Mouse (Mus musculus): ENCODE measurements at regions not wholly inside any gene's neighbourhood (a gene's known extent, or its start where the extent isn't known, plus 50 kb on each side); places are given as distances from the start of the nearest gene placed in this dataset.

DNA sequence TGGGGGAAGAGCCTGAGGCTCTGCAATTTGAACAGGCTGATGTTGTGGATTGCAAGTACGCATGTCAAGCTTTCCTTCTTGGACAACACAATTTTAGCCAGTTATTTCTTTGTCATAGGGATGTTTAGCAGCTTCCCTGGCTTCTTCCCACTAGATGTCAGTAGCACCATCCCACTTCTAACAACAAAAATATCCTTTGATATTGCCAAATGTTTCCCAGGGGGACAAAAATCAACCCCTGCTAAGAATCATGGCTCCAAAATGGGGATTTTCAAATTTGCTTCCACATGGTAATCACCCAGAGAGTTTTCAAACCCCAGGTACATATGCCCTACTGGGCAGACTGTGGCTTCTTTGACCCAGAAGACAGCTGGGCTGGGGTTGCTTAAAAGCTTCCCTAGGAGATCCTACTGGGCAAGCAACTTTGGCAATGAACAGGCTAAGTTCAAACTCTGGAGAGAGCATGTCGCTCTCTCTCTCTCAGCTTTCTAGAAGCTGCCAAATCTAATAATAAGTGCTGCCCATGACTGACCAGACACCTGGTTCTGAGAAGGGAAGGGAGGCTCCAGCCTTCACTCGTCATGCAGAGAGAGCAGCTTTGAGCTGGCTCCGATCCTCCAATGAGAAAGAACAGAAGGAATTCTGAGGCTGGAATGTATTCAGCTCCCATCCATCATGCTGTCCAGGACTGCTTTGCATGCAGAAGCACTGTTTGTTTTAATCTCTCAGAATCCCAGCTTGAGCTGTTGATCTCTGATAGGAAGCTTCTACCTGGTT lies 157.2 kb upstream of the Ghitm start:
- peak; percentile 33 for DNase-seq

DNA sequence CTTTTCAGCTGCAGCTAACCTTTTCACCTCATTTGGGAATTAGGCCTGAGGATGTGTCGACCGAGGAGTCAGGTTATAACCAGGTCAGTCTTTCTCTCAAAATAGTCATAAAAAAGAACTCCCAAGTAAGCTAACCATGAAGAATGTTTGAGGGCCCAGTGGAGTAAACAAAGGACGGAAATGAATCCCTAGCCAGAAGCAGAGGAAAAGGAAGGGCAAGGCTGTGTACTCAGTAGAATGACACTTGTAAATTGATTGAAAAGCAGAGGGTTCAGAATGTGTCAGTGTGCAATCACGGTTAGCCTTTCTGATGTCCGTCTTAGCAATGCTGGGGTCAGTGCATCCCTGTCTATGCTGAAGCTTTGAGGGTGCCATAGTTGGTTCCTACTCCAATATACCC lies 149.3 kb upstream of the Ghitm start:
- peak; percentile 16 for DNase-seq

- DNase-seq: no peak
Measured at GRCm38 (mm10) chr14:37279356-37279755, 144.3 kb upstream of the Ghitm start.

DNA sequence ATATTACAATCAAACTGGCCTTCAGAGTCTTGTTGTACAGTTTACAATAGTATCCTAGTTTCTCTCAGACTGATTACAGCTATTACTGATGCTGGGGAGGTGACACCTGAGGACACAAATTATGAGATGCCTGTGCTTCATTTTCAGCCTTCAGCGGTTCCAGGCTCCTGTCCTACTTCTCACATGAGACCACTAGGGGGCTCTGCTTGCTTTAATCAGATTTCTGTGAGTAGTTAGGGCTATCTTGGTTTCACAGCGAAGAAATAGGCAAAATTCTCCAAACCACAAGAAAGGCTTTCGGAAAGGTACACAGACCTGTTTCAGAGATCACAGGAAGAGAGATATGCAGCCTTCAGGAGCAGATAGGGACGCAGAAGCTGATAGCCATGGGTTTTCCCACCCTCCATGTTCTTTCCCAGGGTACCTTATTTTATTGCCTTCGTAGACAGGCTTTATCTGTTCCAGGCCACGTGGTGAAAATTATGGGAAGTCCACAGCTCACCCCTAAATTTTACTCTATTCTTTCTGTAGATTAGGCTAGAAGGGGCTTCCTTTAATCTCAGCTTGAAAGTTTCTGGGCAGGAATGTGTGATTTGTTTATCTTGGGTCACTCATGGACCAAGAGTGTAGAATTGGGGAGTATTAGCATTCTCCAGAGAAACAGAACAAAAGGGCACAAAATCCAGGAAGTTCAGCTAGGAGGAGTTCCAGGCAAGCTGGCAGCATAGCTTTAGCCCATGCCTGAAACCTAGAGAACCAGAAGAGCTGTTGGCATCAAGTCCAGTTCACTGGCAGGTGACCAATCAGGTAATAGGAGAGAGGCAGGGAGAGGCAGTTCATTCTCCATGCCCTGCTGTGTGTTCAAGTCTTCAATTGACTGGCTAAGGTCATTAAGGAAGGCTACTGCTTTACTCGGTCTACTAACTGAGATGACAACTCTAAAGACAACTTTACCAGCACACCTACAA lies 141.9 kb upstream of the Ghitm start:
- DNase-seq: peak; percentile 37

GRCm38 (mm10) chr14:37272063-37272462 lies 137.0 kb upstream of the Ghitm start:
- DNase-seq: no peak

- no peak for DNase-seq
Measured at GRCm38 (mm10) chr14:37271015-37271933, 136.2 kb upstream of the Ghitm start.

GRCm38 (mm10) chr14:37269920-37270319 lies 134.8 kb upstream of the Ghitm start:
- no peak for DNase-seq

DNA sequence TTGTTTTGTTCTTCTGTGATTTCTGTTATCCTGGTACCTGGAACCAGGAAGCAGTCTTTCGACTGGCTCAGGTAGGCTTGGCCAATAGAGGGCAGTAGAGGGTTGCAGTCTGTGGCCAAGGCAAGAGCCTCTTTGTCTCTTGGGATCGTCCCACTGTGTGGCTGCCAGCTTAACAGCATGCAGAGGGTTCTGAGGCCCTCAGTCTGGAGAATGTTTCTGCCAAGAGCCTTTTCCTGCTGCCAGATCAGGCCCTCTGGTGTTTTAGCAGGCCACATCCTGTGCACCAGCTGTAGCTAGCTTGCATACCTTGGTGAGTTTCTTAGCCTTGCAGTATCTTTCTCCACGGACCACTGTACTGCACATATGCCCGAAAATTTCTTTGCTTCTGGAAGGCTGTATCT lies 103.6 kb upstream of the Ghitm start:
- DNase-seq: peak; percentile 69

GRCm38 (mm10) chr14:37237191-37237590 lies 102.1 kb upstream of the Ghitm start:
- DNase-seq: no peak

GRCm38 (mm10) chr14:37208256-37208655 lies 73.2 kb upstream of the Ghitm start:
- DNase-seq: no peak

GRCm38 (mm10) chr14:37189795-37190194 lies 54.7 kb upstream of the Ghitm start:
- DNase-seq: no peak
